Mouse (Mus musculus) stomach, postnatal 0 days (tissue): ENCODE data around the gene Cd1d1. TPM values are rescaled to one million over a fixed set of nuclear protein-coding genes. Genes with fewer than 3 reads are reported as not detected.

Source experiments
- ATAC-seq: fragments of 200-750 bp; cut with Nextera tagmentation; 2 replicates; pipeline ENCODE4 v1.8.0; 2017; ENCODE audit not compliant: low FRiP score, low TSS enrichment
- DNase-seq: peaks from one replicate; pipeline ENCODE4 v3.0.0-alpha.2; 2016; ENCODE audit warnings: low spot score
- H3K27ac ChIP-seq: fragments of 300-500 bp; sonication (generic); replicated peaks from 2 replicates; pipeline ENCODE4 v1.5.1; 2014; ENCODE audit warnings: mild to moderate bottlenecking, control low read depth
- H3K27me3 ChIP-seq: fragments of 300-500 bp; sonication (generic); 2 replicates; pipeline ENCODE4 v1.6.1; 2014; ENCODE audit warnings: low read length; ENCODE audit not compliant: control insufficient read depth, insufficient read depth
- H3K36me3 ChIP-seq: fragments of 300-500 bp; sonication (generic); 2 replicates; pipeline ENCODE4 v1.6.1; 2014; ENCODE audit warnings: low read length, mixed read lengths; ENCODE audit not compliant: control insufficient read depth, insufficient read depth
- H3K4me1 ChIP-seq: fragments of 300-500 bp; sonication (generic); replicated peaks from 2 replicates; pipeline ENCODE4 v1.6.1; 2014; ENCODE audit warnings: antibody characterized with exemption; ENCODE audit not compliant: control insufficient read depth, insufficient read depth
- H3K4me2 ChIP-seq: fragments of 300-500 bp; sonication (generic); replicated peaks from 2 replicates; pipeline ENCODE4 v1.6.1; 2014; ENCODE audit warnings: low read depth, mild to moderate bottlenecking, control low read depth, moderate library complexity
- H3K4me3 ChIP-seq: fragments of 300-500 bp; sonication (generic); 2 replicates; pipeline ENCODE4 v1.5.1; 2014; ENCODE audit warnings: low read depth, low read length, control low read depth
- H3K9ac ChIP-seq: fragments of 300-500 bp; sonication (generic); 2 replicates; pipeline ENCODE4 v1.6.1; 2014; ENCODE audit warnings: mild to moderate bottlenecking, low read length, control low read depth, mixed read lengths
- H3K9me3 ChIP-seq: fragments of 300-500 bp; sonication (generic); 2 replicates; pipeline ENCODE4 v1.6.1; 2016; ENCODE audit warnings: low read length; ENCODE audit not compliant: control insufficient read depth
- CTCF ChIP-seq: IDR thresholded peaks from 2 replicates; pipeline ENCODE4 v1.5.1; 2016; ENCODE audit warnings: antibody characterized with exemption, low read depth, mild to moderate bottlenecking, moderate library complexity
- EP300 ChIP-seq: optimal IDR thresholded peaks from 2 replicates; pipeline ENCODE3; 2016; ENCODE audit warnings: antibody characterized with exemption
- WGBS: fragments of 180-500 bp; shearing (Covaris S2); extraction: QIAGEN DNeasy Blood & Tissue Kit; methylation state at CpG from one replicate; pipeline ENCODE4 v1.1.7; 2014; 5-methylcytosine and 5-hydroxymethylcytosine counted together
- polyA plus RNA-seq: library from polyadenylated mRNA; unstranded; fragments of >200 nt; fragmentation: Nextera tagmentation; extraction: Ambion mirVana; gene quantifications from 2 replicates; pipeline ENCODE4 v1.2.1, GENCODE M21; 2015

Cd1d1 gene
- polyA plus RNA-seq, 1 experiment from 2014 or later: 10.7 TPM

GRCm38 (mm10) chr3:86986490-86986889 lies 12.8 kb downstream of the Cd1d1 start:
- TF ChIP-seq CTCF: no peak
- no peak for TF ChIP-seq EP300
- Histone ChIP-seq H3K9ac (peak overlapping the region; percentile 45; the same call in 1 of the 2 replicates), H3K4me1 (no peaks in the 10 kb centered on the region), H3K27me3 (no peaks in the 10 kb centered on the region), H3K36me3 (no peaks in the 10 kb centered on the region), H3K4me3 (peak overlapping the region; percentile 28), H3K4me2 (peak overlapping the region; percentile 54), H3K9me3 (no peaks in the 10 kb centered on the region), H3K27ac (no peak overlapping the region)
- ATAC-seq (peak; percentile 56), DNase-seq (peak; percentile 23)
- WGBS: 16% methylated on average over 12 of the region's 12 CpGs

GRCm38 (mm10) chr3:86983382-86983781 lies 15.9 kb downstream of the Cd1d1 start:
- H3K4me1 ChIP-seq: no peaks in the 10 kb centered on the region
- TF ChIP-seq CTCF (no peak), EP300 (no peak)
- ATAC-seq (no peak), DNase-seq (no peak)
- no peak overlapping the region for H3K4me2 ChIP-seq
- no peak overlapping the region for H3K4me3 ChIP-seq
- no peaks in the 10 kb centered on the region for H3K9me3 ChIP-seq
- 61% methylated on average over 6 of the region's 6 CpGs for WGBS
- H3K27ac ChIP-seq: no peak overlapping the region
- no peaks in the 10 kb centered on the region for H3K36me3 ChIP-seq
- no peak overlapping the region for H3K9ac ChIP-seq
- no peaks in the 10 kb centered on the region for H3K27me3 ChIP-seq

- Histone ChIP-seq H3K4me2 (no peak overlapping the region), H3K4me3 (no peak overlapping the region), H3K9ac (no peak overlapping the region), H3K4me1 (no peaks in the 10 kb centered on the region), H3K27ac (no peak overlapping the region), H3K9me3 (no peaks in the 10 kb centered on the region), H3K27me3 (no peaks in the 10 kb centered on the region), H3K36me3 (no peaks in the 10 kb centered on the region)
- no peak for ATAC-seq
- DNase-seq: peak; percentile 34
- 14% methylated on average over 8 of the region's 8 CpGs for WGBS
- TF ChIP-seq EP300 (no peak), CTCF (peak; percentile 93)
Measured at GRCm38 (mm10) chr3:86976546-86976945, 22.7 kb downstream of the Cd1d1 start.

- Histone ChIP-seq H3K27me3 (no peaks in the 10 kb centered on the region), H3K9ac (no peak overlapping the region), H3K4me2 (no peak overlapping the region), H3K4me3 (no peak overlapping the region), H3K9me3 (no peaks in the 10 kb centered on the region), H3K27ac (no peak overlapping the region), H3K36me3 (no peaks in the 10 kb centered on the region), H3K4me1 (no peaks in the 10 kb centered on the region)
- DNase-seq (no peak), ATAC-seq (no peak)
- WGBS: 70% methylated on average over 2 of the region's 2 CpGs
- peak; percentile 51 for TF ChIP-seq CTCF
- no peak for TF ChIP-seq EP300
Measured at GRCm38 (mm10) chr3:86975150-86975549, 24.1 kb downstream of the Cd1d1 start.

GRCm38 (mm10) chr3:86962665-86963435 lies 36.4 kb downstream of the Cd1d1 start:
- Histone ChIP-seq H3K9me3 (no peaks in the 10 kb centered on the region), H3K4me1 (no peaks in the 10 kb centered on the region), H3K4me3 (no peak overlapping the region), H3K9ac (no peak overlapping the region), H3K36me3 (no peaks in the 10 kb centered on the region), H3K27ac (no peak overlapping the region), H3K4me2 (no peak overlapping the region), H3K27me3 (no peaks in the 10 kb centered on the region)
- TF ChIP-seq CTCF (no peak), EP300 (no peak)
- DNase-seq (no peak), ATAC-seq (no peak)
- WGBS: 78% methylated on average over 17 of the region's 17 CpGs

GRCm38 (mm10) chr3:86961395-86961669 lies 37.9 kb downstream of the Cd1d1 start:
- no peaks in the 10 kb centered on the region for H3K36me3 ChIP-seq
- no peak overlapping the region for H3K4me3 ChIP-seq
- no peak overlapping the region for H3K9ac ChIP-seq
- no peak overlapping the region for H3K4me2 ChIP-seq
- TF ChIP-seq EP300 (no peak), CTCF (no peak)
- no peaks in the 10 kb centered on the region for H3K9me3 ChIP-seq
- ATAC-seq (no peak), DNase-seq (no peak)
- WGBS: 82% methylated on average over 2 of the region's 2 CpGs
- no peak overlapping the region for H3K27ac ChIP-seq
- no peaks in the 10 kb centered on the region for H3K4me1 ChIP-seq
- H3K27me3 ChIP-seq: no peaks in the 10 kb centered on the region
